Mouse (Mus musculus): ENCODE data around the gene Klf13.

- TF ChIP-seq POLR2A (IDR thresholded peaks at IDR 0.05; ENCODE audit: borderline replicate concordance, low read depth, low read length) (no peak), CTCF (IDR thresholded peaks at IDR 0.05; ENCODE audit: low read depth, low read length) (no peak)
Observed at GRCm38 (mm10) chr7:63925413-63926360, 13.0 kb downstream of the Klf13 start.
